Mouse (Mus musculus) urinary bladder, postnatal 36 days (tissue): ENCODE data around the gene Tecpr1.

Source experiments
- DNase-seq, 2 experiments: peaks; one replicate each; pipeline ENCODE4 v3.0.0; 2022; ENCODE audit warnings: low spot score in 2 of 2, mixed read lengths in 1 of 2

Tecpr1 gene

GRCm38 (mm10) chr5:144169275-144169975, 54.0 kb downstream of the Tecpr1 start:
- no peak for DNase-seq

DNA sequence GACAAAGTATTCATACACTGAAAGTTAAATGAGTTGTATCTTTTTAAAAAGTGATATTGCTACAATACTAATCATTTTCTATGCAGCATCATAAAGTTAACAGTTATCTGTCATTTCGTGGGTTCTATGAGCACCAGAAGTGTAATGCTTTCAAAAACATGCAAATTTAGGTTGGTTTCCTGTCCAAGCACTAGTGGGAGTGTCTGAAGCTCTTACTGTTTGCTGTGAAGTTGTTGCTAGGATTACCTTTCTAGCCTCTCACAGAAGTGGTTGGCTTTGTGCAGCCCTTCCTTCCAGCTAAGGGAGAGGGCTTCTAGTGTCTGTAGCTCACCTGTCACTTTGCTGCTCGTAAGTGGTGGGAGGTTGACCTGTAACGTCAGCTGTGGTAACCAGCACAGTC, 57.7 kb downstream of the Tecpr1 start:
- no peak for DNase-seq

GRCm38 (mm10) chr5:144162813-144163517, 60.5 kb downstream of the Tecpr1 start:
- peak; percentile 68 to 79 for DNase-seq

GRCm38 (mm10) chr5:144162080-144162812, 61.2 kb downstream of the Tecpr1 start:
- no peak for DNase-seq

- DNase-seq, result no peak
These were observed 64.3 kb downstream of the Tecpr1 start for GRCm38 (mm10) chr5:144159137-144159536.

DNA sequence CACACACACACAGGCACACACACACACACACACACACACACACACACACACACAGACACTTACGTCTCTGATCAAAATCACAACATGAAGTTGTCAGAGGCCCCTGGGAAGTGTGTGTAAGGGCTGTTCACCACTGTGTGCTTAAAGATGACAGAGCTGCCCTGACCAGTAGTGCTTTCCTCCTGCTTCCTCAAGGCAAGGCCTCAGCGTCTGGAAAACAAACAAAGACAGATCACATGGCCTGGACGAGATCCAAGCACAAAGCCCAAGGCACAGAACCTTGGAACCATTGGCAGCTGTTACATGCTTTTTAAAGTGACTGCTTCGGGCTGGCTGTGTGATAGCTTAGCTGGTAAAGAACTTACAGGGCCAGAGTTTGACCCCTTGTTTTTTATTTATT, 64.8 kb downstream of the Tecpr1 start:
- DNase-seq, result peak; percentile 70 to 82

- peak; percentile 47 to 54 for DNase-seq
These were observed 68.9 kb downstream of the Tecpr1 start for GRCm38 (mm10) chr5:144154528-144154927.

DNA sequence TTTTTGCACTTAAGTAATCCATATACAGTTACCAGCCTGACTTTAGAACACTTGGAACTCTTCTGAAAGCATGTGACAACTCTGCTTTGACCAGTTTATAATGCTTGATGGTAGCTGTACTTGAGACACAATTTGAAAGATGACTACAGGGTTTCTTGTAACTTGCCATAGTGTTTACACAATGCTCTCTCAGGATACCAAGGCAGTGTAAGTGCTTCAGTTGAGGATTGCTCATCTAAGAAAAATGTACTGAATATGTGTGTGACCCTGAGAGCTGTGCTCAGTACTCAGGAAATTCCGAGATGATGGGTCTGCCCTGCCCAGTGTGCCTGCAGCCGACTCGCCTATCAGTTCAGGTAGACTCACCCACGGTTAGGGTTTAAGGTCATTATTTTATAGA, 72.1 kb downstream of the Tecpr1 start:
- DNase-seq, result no peak

GRCm38 (mm10) chr5:144149530-144149929, 73.9 kb downstream of the Tecpr1 start:
- DNase-seq, result no peak

DNA sequence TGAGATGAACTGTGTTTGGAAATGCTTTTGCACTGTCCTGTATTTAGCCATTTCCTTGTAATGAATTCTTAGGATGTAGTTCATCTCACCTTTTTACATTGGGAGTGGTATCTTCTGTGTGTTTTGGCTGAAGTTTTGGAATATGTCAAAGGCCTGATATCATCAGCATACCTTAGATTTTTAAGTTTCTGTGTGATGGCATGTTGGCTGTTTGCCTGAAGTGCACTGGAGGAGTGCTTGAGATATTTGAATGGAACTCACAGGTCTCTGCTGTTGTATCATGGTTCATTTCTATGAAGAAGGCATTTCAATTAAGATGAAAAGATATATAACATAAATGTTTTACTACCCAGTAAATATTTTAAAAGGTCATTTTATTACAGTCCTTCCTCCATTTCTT, 76.5 kb downstream of the Tecpr1 start:
- no peak for DNase-seq
